Mouse (Mus musculus): ENCODE results near the gene Fbxw17.
A peak's percentile ranks its signal among the peaks of the same experiment; 100 is the strongest.

Gene Fbxw17

DNA sequence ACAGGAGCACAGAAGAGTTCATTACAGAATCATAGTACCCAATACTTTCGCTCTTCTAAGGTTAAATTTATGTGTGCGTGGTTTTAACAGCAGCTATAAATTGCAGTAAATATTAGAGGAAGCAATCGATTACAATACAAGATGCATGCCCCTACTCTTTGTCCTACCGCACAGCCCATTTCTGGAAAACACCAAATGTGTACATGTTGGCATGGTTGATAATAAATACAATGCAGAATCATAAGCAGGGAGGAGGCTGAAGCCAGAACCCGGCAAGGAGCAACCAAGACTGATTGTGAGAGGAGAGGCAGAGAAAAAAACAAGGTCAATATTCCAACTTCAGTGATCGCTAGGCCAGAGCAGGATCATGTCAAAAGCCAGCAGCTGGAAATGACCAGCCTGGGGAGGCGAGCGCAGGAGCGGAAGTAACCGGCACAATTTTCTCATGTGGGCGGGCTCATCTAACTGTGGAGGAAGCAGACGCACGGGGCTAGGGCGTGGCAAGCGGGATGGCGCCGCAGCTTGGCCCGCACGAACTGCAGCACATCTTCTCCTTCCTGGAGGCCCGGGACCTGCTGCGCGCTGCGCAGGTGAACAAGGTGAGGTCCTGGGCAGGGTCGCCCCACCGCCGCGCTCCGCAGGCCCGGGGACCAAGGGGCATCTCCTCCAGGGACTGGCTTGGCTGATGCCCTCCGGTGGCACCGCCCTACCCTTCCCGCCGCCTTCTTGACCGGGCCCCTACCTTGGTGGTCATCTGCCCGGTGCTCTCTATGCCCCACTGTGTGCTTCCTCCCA is at the start of gene Fbxw17:
Gene Fbxw17, plus strand, starts transcription at position 476 of the 795 bp plus-strand sequence.
- DNase-seq (ENCODE audit: low read depth, low spot score), result peak; percentile 77

GRCm38 (mm10) chr13:50372934-50373705 is 44.5 kb upstream of the Fbxw17 start:
- DNase-seq (ENCODE audit: low read depth, low spot score), result peak; percentile 66

GRCm38 (mm10) chr13:50389146-50389545 is 28.5 kb upstream of the Fbxw17 start:
- peak; percentile 85 for DNase-seq (ENCODE audit: low read depth, low spot score)

DNA sequence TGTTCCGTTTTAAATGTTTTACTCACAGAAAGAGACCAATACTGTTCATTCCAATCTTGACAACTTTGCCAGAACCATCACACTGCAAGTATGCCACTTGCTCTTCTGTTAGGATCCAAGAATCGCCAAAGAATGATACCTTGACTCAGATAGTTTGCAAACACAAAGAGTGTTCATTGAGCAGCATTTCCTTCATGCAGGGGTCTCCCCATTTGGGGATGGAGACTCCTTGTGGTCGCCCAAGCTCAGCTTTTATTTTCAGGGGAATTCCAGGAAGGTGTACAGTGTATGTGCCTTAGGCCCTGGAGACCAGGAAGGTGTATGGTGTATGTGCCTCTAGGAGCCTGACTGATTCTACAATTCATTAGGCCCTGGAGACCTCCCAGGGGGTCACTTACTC is 757 bp downstream of the Fbxw17 start:
- DNase-seq (ENCODE audit: low read depth, low spot score), result peak; percentile 14

GRCm38 (mm10) chr13:50423625-50424209 is 6.1 kb downstream of the Fbxw17 start:
- no peak for DNase-seq (ENCODE audit: low read depth, low spot score)

DNA sequence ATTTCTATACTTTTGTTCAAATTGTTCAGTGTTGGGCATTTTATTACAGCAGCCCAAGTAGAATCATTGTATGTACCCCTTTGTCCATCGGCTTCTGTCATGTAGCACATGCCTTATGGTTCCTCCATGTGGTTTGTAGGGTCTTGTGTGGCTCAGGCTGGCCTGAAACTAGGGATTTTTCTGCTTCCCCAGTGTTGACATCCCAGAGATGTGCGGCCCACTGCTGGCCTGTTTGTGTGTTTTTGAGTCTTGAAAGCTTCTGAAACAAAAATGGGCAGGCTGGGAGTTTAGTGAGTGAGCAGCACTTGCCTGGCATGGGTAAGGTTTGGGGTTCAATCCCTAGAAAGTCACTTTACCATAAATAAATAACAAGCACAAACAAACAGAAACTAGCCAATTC is 6.9 kb downstream of the Fbxw17 start:
- DNase-seq (ENCODE audit: low read depth, low spot score), result no peak

DNA sequence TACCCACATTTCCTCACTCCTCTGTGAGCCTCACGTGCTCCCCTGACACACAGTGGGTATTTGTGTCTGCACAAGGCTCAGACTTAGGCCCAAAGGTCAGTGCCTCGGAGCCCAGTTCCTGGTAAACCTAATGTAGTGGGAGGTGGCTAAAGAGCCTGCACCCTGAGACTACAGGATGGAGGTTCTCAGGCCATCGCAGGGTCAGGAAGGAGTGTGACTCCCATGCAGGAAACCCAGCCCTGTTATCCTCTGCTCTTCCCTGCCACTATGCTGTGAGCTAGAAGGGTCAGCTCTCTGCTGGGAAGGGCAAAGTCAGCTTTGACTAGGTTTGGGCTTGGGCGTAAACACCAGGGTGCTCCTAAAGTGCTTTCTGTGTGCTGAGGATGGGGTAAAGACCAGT is 9.0 kb downstream of the Fbxw17 start:
- DNase-seq (ENCODE audit: low read depth, low spot score), result no peak

DNA sequence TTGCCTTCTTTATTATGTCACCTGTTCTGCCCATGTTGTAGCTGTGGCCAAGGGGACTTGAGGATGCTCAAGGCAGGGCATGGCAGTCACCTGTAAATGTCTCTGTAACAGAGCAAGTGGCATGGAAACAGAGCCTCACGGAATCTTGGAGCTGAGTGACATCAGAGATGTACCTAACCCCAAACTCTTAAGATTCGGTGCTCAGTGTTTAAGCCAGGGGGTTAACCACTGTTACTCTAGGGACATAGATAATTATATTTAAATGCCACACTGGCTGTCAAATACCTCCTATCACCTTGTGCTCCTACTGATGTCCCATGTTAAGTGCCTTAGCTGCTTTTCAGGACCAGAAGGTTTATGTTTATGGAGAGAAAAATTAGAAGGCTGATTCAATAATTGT is 26.1 kb downstream of the Fbxw17 start, which contains the start of gene Gm47429:
Gene Gm47429, minus strand, starts transcription at position 101 of the 400 bp plus-strand sequence.
- DNase-seq (ENCODE audit: low read depth, low spot score), result no peak

DNA sequence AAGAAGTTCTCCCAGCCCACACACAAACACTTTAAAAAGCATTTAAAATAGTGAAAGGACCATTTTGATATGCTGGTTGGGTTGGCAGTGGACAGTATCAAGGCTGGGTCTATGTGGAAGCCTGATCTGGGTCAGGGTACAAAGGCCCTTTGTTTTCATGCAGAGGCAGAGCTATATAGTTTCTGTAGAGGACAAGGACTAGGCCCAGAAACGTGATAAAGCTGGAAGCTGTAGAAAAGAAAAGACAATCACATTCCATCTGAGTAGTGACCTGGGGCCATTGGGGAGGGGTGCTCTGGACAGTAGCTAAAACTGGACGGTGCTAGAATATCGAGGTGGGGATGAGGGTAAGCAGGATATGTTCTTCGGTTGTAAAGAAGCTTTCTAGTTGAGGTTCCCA is 27.6 kb downstream of the Fbxw17 start:
- no peak for DNase-seq (ENCODE audit: low read depth, low spot score)

GRCm38 (mm10) chr13:50452266-50452665 is 34.6 kb downstream of the Fbxw17 start:
- DNase-seq (ENCODE audit: low read depth, low spot score), result peak; percentile 21

GRCm38 (mm10) chr13:50453426-50453825 is 35.8 kb downstream of the Fbxw17 start:
- peak; percentile 51 for DNase-seq (ENCODE audit: low read depth, low spot score)

- peak; percentile 85 for DNase-seq (ENCODE audit: low read depth, low spot score)
Observed at GRCm38 (mm10) chr13:50460433-50460832, 42.8 kb downstream of the Fbxw17 start.

GRCm38 (mm10) chr13:50464621-50465562 is 47.2 kb downstream of the Fbxw17 start:
- DNase-seq (ENCODE audit: low read depth, low spot score), result peak; percentile 35

DNA sequence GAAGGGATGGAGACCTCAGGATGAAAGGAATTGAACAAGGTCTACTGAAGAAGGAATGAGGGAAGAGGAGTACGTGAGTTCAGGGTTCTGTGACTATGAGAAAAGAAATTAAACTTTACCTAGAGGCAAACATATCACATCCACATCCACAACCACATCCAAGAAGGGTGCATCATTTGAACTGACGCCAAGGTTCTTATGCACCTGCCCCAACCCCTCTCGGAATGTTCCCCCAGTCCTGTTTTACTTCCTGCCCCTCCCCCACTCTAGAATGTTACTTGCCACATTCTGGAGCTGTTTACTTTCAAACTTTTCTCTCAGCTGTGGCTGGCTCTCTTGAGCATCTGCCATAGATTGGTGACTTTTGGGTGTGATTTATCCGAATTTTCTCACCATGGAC is 49.3 kb downstream of the Fbxw17 start, which contains the start of gene Nutm2:
Gene Nutm2, plus strand, starts transcription at position 301 of the 400 bp plus-strand sequence.
- no peak for DNase-seq (ENCODE audit: low read depth, low spot score)

Data from ZHBTc4 (cell line).